Mouse (Mus musculus): Measurements from ENCODE around the gene Tmem202. TPM values are rescaled to one million over a fixed set of nuclear protein-coding genes. Genes with fewer than 3 reads are reported as not detected.

Gene Tmem202
- 1 to 10 TPM; 2.3 to 3.3 TPM for total RNA-seq (2023)

GRCm38 (mm10) chr9:59539441-59540137 lies at the start of gene Tmem202, which contains the start of gene Hexa:
TSS of gene Tmem202 (minus strand) at chr9:59539847.
TSS of gene Hexa (plus strand) at chr9:59539540.

GRCm38 (mm10) chr9:59577844-59578504 lies 38.3 kb upstream of the Tmem202 start, which contains the start of gene Celf6:
TSS of gene Celf6 (plus strand) at chr9:59577917.

GRCm38 (mm10) chr9:59486549-59487065 lies 53.0 kb downstream of the Tmem202 start, which contains the start of gene Arih1:
TSS of gene Arih1 (minus strand) at chr9:59486618.

Other genes starting within 250 kb of the Tmem202 start
- 10 to 100 TPM; 54.8 to 64.3 TPM for gene Adpgk, start 248.3 kb downstream of the Tmem202 start, total RNA-seq (2023)
- gene Bbs4, start 186.3 kb downstream of the Tmem202 start, total RNA-seq (2023), result 10 to 100 TPM in 1 of 2 experiments, 1 to 10 TPM in 1; 7.7 to 10.7 TPM
- 100 to 1,000 TPM; 160 to 169 TPM for gene Arih1, start 53.2 kb downstream of the Tmem202 start, total RNA-seq (2023)
- 10 to 100 TPM; 49.1 to 50.7 TPM for gene Hexa, start 307 bp downstream of the Tmem202 start, total RNA-seq (2023)
- not detected for gene Celf6, start 38.1 kb upstream of the Tmem202 start, total RNA-seq (2023)
- 10 to 100 TPM; 66.1 to 66.8 TPM for gene Parp6, start 77.4 kb upstream of the Tmem202 start, total RNA-seq (2023)
- 100 to 1,000 TPM; 336 to 357 TPM for gene Pkm, start 116.5 kb upstream of the Tmem202 start, total RNA-seq (2023)
- gene Gramd2, start 140.3 kb upstream of the Tmem202 start, total RNA-seq (2023), result not detected
- 1 to 10 TPM; 1.8 to 2.4 TPM for gene Senp8, start 210.9 kb upstream of the Tmem202 start, total RNA-seq (2023)
- 10 to 100 TPM; 14.6 to 21.0 TPM for gene Myo9a, start 211.0 kb upstream of the Tmem202 start, total RNA-seq (2023)